Mouse (Mus musculus): ENCODE results near the gene Jund.

DNA sequence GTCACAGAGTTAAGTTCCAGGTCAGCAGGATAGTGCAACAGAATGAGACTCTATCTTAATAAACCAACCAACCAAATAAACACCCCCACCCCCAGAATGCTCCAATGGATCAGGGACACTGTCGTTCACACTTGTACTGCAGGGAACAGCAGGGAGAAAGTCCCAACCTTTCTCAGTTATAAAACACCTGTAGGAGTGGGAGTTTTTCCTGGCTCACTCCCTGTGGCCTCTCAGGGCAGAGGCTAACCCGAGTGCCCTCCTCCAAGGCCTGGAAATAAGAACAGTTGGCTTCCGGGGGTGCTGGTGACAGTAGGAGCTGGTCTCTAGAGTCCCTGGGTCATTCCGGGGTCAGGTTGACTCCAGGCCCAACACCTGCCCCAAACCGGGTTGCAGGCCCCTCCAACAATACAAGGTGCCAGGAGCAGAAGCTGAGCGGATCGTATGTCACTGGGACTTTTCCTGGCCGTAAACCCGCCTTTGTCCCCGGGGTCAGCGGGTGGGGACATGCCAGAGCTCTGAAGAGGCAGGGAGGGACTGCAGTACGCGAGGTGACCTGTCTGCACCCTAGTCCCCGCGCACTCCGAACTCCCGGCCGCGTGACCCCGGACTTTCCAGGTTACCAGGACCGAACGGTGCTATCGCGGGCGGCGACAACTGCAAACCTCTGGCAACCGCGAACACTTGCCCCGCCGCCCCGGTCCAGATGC lies 39.7 kb upstream of the Jund start:
- TF ChIP-seq CTCF (IDR thresholded peaks at IDR 0.05; ENCODE audit: low read depth) = no peak
- TF ChIP-seq EP300 (IDR thresholded peaks at IDR 0.05; ENCODE audit: low read depth) = no peak
